8 mouse cellular contexts compared by ENCODE assay signal in genomic region chr10:81406504-81407440, GRCm38 (mm10). TPM values are rescaled to one million over a fixed set of nuclear protein-coding genes. Genes with fewer than 3 reads are reported as not detected.
DNase-seq lines count a peak whose midpoint lies in the region; ATAC-seq and TF ChIP-seq lines count a peak whose summit lies in the region.

No protein-coding gene starts in this region.

- no peaks in the 10 kb centered on the region for H3K9me3 ChIP-seq in E14TG2a.4 (ENCODE audit: low read length)
- no peaks in the 10 kb centered on the region for H3K9me3 ChIP-seq in forebrain, embryonic 16.5 days (ENCODE audit: control insufficient read depth, low read length)
- H3K9me3 ChIP-seq in liver, embryonic 15.5 days (replicated peaks), result no peaks in the 10 kb centered on the region

- TF ChIP-seq EP300 in heart, adult 2 months (IDR thresholded peaks at IDR 0.05; ENCODE audit: insufficient read depth, low read depth, low read length), result no peak

- peaks cover 44% of the 10 kb centered on the region for H3K4me1 ChIP-seq in heart, adult 2 months (ENCODE audit: control insufficient read depth, insufficient read depth, low read length)
- H3K4me1 ChIP-seq in E14TG2a.4 (replicated peaks; ENCODE audit: low read depth, low read length), result peaks cover 98% of the 10 kb centered on the region
- H3K4me1 ChIP-seq in forebrain, embryonic 16.5 days (replicated peaks; ENCODE audit: control insufficient read depth, insufficient read depth, low read length), result peaks cover 41% of the 10 kb centered on the region
- peaks cover 91% of the 10 kb centered on the region for H3K4me1 ChIP-seq in liver, embryonic 15.5 days (replicated peaks)

- H3K36me3 ChIP-seq in heart, adult 2 months (ENCODE audit: control insufficient read depth, insufficient read depth, low read length), result peaks cover 11% of the 10 kb centered on the region
- H3K36me3 ChIP-seq in E14TG2a.4 (ENCODE audit: insufficient read depth, low read length), result peaks cover 41% of the 10 kb centered on the region
- peaks cover 7% of the 10 kb centered on the region; the same call in 1 of the 2 replicates for H3K36me3 ChIP-seq in forebrain, embryonic 16.5 days (ENCODE audit: control insufficient read depth, insufficient read depth)
- no peaks in the 10 kb centered on the region; the same call in 1 of the 2 replicates for H3K36me3 ChIP-seq in liver, embryonic 15.5 days (replicated peaks)

- intact Hi-C loops in heart, adult 2 months (cut with DNase I), result loop anchor here (5.0 kb wide), 1 partner anchor 36 kb away; no protein-coding TSS in a partner anchor
- intact Hi-C loops in heart, postnatal 36 days (cut with DNase I), result no loop called here

- DNase-seq in heart, adult 2 months, result no peak
- no peak for DNase-seq in heart, postnatal 36 days
- no peak for DNase-seq in urinary bladder, postnatal 4 days (ENCODE audit: low spot score in 2 of 2)
- no peak for DNase-seq in thymus, adult 18-20 months
- DNase-seq in thymus, postnatal 4 days, result no peak

- H3K79me2 ChIP-seq in heart, adult 2 months (replicated peaks; ENCODE audit: control insufficient read depth, insufficient read depth, low read length), result no peaks in the 10 kb centered on the region

- no peak for TF ChIP-seq POLR2A in heart, adult 2 months (IDR thresholded peaks at IDR 0.05; ENCODE audit: insufficient read depth, low read depth, low read length)

- no peaks in the 10 kb centered on the region for H3K27me3 ChIP-seq in heart, adult 2 months (ENCODE audit: control insufficient read depth, insufficient read depth, low read length)
- H3K27me3 ChIP-seq in E14TG2a.4 (ENCODE audit: insufficient read depth, low read length), result 0 out of 2 replicates have a peak, but pooled peaks cover 8% of the 10 kb centered on the region
- no peaks in the 10 kb centered on the region for H3K27me3 ChIP-seq in forebrain, embryonic 16.5 days (replicated peaks; ENCODE audit: control insufficient read depth, insufficient read depth, low read length)
- H3K27me3 ChIP-seq in liver, embryonic 15.5 days, result peaks cover 68% of the 10 kb centered on the region

- ATAC-seq in forebrain, embryonic 16.5 days, result no peak
- no peak for ATAC-seq in liver, embryonic 15.5 days (ENCODE audit: insufficient read depth)

- H3K4me2 ChIP-seq in forebrain, embryonic 16.5 days (ENCODE audit: low read length), result peak overlapping the region; percentile 7; the same call in 1 of the 2 replicates
- H3K4me2 ChIP-seq in liver, embryonic 15.5 days, result peak overlapping the region; percentile 39

- 36% methylated on average over 24 of the region's 24 CpGs for WGBS in heart, adult 2 months
- 36% methylated on average over 24 of the region's 24 CpGs for WGBS in forebrain, embryonic 16.5 days
- WGBS in liver, embryonic 15.5 days (ENCODE audit: insufficient replicate concordance), result 19% methylated on average over 24 of the region's 24 CpGs

- peak overlapping the region; percentile 46 for H3K9ac ChIP-seq in heart, adult 2 months (ENCODE audit: low read depth, low read length)
- H3K9ac ChIP-seq in forebrain, embryonic 16.5 days (replicated peaks; ENCODE audit: low read depth, low read length), result no peak overlapping the region
- H3K9ac ChIP-seq in liver, embryonic 15.5 days, result no peak overlapping the region

- H3K4me3 ChIP-seq in heart, adult 2 months, result peak overlapping the region; percentile 25
- peak overlapping the region; percentile 66 for H3K4me3 ChIP-seq in E14TG2a.4 (replicated peaks; ENCODE audit: low read length)
- H3K4me3 ChIP-seq in forebrain, embryonic 16.5 days (replicated peaks; ENCODE audit: low read length), result no peak overlapping the region
- peak overlapping the region; percentile 36 for H3K4me3 ChIP-seq in liver, embryonic 15.5 days (replicated peaks)

- peak overlapping the region; percentile 91 for H3K27ac ChIP-seq in heart, adult 2 months
- H3K27ac ChIP-seq in forebrain, embryonic 16.5 days (ENCODE audit: low read length), result no peak overlapping the region
- H3K27ac ChIP-seq in liver, embryonic 15.5 days (replicated peaks), result no peak overlapping the region

- no peak for TF ChIP-seq CTCF in heart, adult 2 months (IDR thresholded peaks at IDR 0.05)
- no peak for TF ChIP-seq CTCF in E14TG2a.4 (conservative IDR thresholded peaks at IDR 0.05; ENCODE audit: low read length)

RNA-seq across cellular contexts. Expression of gene Smim24, which starts 13.9 kb away (rescaled TPM):
- total RNA-seq in heart, adult 2 months (2021), result 1 to 10 TPM; 2.0 to 2.3 TPM
- polyA plus RNA-seq in heart, adult 2 months (2012; rRNA removed), result 8.3 and 8.6 TPM in 2 replicates
- 1 to 10 TPM; 2.2 to 2.4 TPM for total RNA-seq in heart, postnatal 36 days (2021)
- 1.2 and 1.8 TPM in 2 replicates for polyA plus RNA-seq in forebrain, embryonic 16.5 days (2015; fragmentation: Nextera tagmentation; extraction: Ambion mirVana)
- 1.9 and 2.3 TPM in 2 replicates for polyA plus RNA-seq in liver, embryonic 15.5 days (2015; fragmentation: Nextera tagmentation; extraction: Ambion mirVana)

RNA-seq across cellular contexts. Expression of gene Gm48552, which starts 18.0 kb away (rescaled TPM):
- 1 to 10 TPM in 1 of 2 experiments, not detected in 1; 1.2 TPM for total RNA-seq in heart, adult 2 months (2021)
- 0.88 and 1.2 TPM in 2 replicates for polyA plus RNA-seq in heart, adult 2 months (2012; rRNA removed)
- under 1 TPM in 1 of 2 experiments, not detected in 1; 0.62 TPM for total RNA-seq in heart, postnatal 36 days (2021)
- polyA plus RNA-seq in forebrain, embryonic 16.5 days (2015; fragmentation: Nextera tagmentation; extraction: Ambion mirVana), result 1.0 and 2.2 TPM in 2 replicates
- 0.56 TPM in 1 of 2 replicates, not detected in the other for polyA plus RNA-seq in liver, embryonic 15.5 days (2015; fragmentation: Nextera tagmentation; extraction: Ambion mirVana)

RNA-seq across cellular contexts. Expression of gene Gm48551, which starts 22.5 kb away (rescaled TPM):
- total RNA-seq in heart, adult 2 months (2021), result 1 to 10 TPM in 1 of 2 experiments, under 1 TPM in 1; 0.73 to 1.9 TPM
- 2.1 and 3.5 TPM in 2 replicates for polyA plus RNA-seq in heart, adult 2 months (2012; rRNA removed)
- 1 to 10 TPM; 1.1 to 2.0 TPM for total RNA-seq in heart, postnatal 36 days (2021)
- 6.2 and 8.8 TPM in 2 replicates for polyA plus RNA-seq in forebrain, embryonic 16.5 days (2015; fragmentation: Nextera tagmentation; extraction: Ambion mirVana)
- polyA plus RNA-seq in liver, embryonic 15.5 days (2015; fragmentation: Nextera tagmentation; extraction: Ambion mirVana), result 0.75 and 0.88 TPM in 2 replicates

RNA-seq across cellular contexts. Expression of gene Dohh, which starts 22.5 kb away (rescaled TPM):
- 10 to 100 TPM; 46.6 to 53.8 TPM for total RNA-seq in heart, adult 2 months (2021)
- 48.5 and 56.9 TPM in 2 replicates for polyA plus RNA-seq in heart, adult 2 months (2012; rRNA removed)
- total RNA-seq in heart, postnatal 36 days (2021), result 10 to 100 TPM; 50.3 to 52.2 TPM
- 86.0 and 91.0 TPM in 2 replicates for polyA plus RNA-seq in forebrain, embryonic 16.5 days (2015; fragmentation: Nextera tagmentation; extraction: Ambion mirVana)
- 50.9 and 56.2 TPM in 2 replicates for polyA plus RNA-seq in liver, embryonic 15.5 days (2015; fragmentation: Nextera tagmentation; extraction: Ambion mirVana)

RNA-seq across cellular contexts. Expression of gene Fzr1, which starts 28.5 kb away (rescaled TPM):
- total RNA-seq in heart, adult 2 months (2021), result 10 to 100 TPM; 29.9 to 31.5 TPM
- 49.3 and 56.1 TPM in 2 replicates for polyA plus RNA-seq in heart, adult 2 months (2012; rRNA removed)
- 10 to 100 TPM; 27.8 to 29.4 TPM for total RNA-seq in heart, postnatal 36 days (2021)
- polyA plus RNA-seq in forebrain, embryonic 16.5 days (2015; fragmentation: Nextera tagmentation; extraction: Ambion mirVana), result 121 and 133 TPM in 2 replicates
- polyA plus RNA-seq in liver, embryonic 15.5 days (2015; fragmentation: Nextera tagmentation; extraction: Ambion mirVana), result 127 and 147 TPM in 2 replicates
